Mouse (Mus musculus): ENCODE measurements around the gene Prpf6. TPM values are rescaled to one million over a fixed set of nuclear protein-coding genes. Genes with fewer than 3 reads are reported as not detected.

Gene Prpf6
- total and polyA plus RNA-seq, 3 experiments: 58.7 to 69.4 TPM; not detected in 1

DNA sequence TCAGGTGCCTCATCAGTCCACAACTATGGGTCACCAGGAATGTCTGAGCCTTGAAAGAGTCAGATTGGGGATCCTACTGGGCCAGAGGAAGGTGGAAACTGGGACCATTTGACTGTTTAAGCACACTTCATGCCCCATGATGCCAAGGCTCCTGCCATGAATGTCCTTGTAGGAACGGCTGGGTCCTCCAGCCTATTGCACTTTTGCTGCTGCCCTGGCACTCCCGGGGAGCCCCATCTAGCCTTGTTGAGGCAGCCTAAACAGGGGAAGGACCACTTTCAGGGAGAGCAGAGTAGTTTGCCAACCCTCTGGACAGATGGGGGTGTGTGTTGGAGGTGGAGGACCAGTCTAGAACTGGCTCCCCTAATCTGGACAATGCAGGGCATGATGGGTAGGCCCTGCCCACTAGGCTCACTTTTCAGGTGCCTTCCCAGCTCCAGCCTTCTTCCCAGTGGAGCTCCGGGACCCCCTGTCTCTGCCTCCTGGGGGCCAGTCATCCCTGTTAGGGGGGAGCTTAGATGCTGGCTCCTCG lies 7.2 kb upstream of the Prpf6 start, which contains the start of gene Uckl1:
TSS of gene Uckl1 (minus strand) at position 482 of the 532 bp plus-strand sequence.
- Histone ChIP-seq H3K9ac (ENCODE audit: control insufficient read depth, low read depth, low read length, poor library complexity, severe bottlenecking) (no peak within 1 kb of the TSS), H3K27me3 (ENCODE audit: control insufficient read depth in 1 of 2, insufficient read depth in 2 of 2, low read length in 2 of 2) (no peaks in the 10 kb centered on the region), H3K27ac (ENCODE audit: control insufficient read depth, low read depth, low read length) (no peak within 1 kb of the TSS), H3K4me1 (ENCODE audit: control insufficient read depth in 1 of 2, insufficient read depth in 2 of 2, low read length in 2 of 2) (peaks cover 0 to 3% of the 10 kb centered on the region in 2 experiments; a peak in 2 of 4 replicates), H3K9me3 (replicated peaks; ENCODE audit: insufficient read depth, low read length) (no peaks in the 10 kb centered on the region), H3K36me3 (ENCODE audit: control insufficient read depth in 1 of 2, insufficient read depth in 2 of 2, low read length in 2 of 2) (peaks cover 0 to 2% of the 10 kb centered on the region in 2 experiments; a peak in 3 of 4 replicates), H3K4me3 (ENCODE audit: control insufficient read depth in 1 of 2, insufficient read depth in 1 of 2, low read depth in 2 of 2, low read length in 2 of 2) (no peak within 1 kb of the TSS), H3K79me2 (ENCODE audit: control insufficient read depth, insufficient read depth, low read length, poor library complexity) (peaks cover 8% of the 10 kb centered on the region)
- no peak for DNase-seq (ENCODE audit: low read depth, low spot score)
- TF ChIP-seq UBTF (IDR thresholded peaks at IDR 0.05; ENCODE audit: borderline replicate concordance, insufficient read depth, low read depth, low read length) (no peak), RCOR1 (IDR thresholded peaks at IDR 0.05; ENCODE audit: low read depth, low read length) (no peak), MAZ (IDR thresholded peaks at IDR 0.05; ENCODE audit: low read depth, low read length) (no peak), POLR2A (IDR thresholded peaks at IDR 0.05; ENCODE audit: control insufficient read depth in 1 of 2, insufficient read depth in 1 of 2, low read depth in 1 of 2, low read length in 2 of 2, poor library complexity in 1 of 2) (no peak)

DNA sequence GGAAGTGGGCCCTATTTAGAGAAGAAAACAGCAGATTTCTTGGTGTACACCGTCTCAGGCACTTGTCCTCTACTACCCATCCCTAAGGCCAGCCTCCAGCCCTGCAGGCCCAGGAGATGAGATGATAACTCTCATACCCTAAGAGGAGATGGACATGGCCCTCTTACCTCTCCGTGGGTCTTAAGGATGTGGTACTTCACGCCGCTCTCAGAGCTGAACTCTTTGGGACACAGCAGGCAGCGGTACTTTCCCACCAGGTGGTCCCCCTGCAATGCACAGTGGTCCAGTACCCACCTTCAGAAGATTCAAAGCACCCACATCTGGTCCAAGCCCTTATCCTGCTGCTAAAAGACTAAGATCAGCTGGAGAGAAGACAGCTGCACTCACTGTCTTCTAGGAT lies 6.2 kb upstream of the Prpf6 start:
- peaks cover 0 to 2% of the 10 kb centered on the region in 2 experiments; a peak in 3 of 4 replicates for H3K36me3 ChIP-seq (ENCODE audit: control insufficient read depth in 1 of 2, insufficient read depth in 2 of 2, low read length in 2 of 2)
- TF ChIP-seq TAL1 (IDR thresholded peaks at IDR 0.05; ENCODE audit: low read length) (no peak), KAT2A (conservative IDR thresholded peaks at IDR 0.05; ENCODE audit: low read depth, low read length) (no peak), CHD2 (IDR thresholded peaks at IDR 0.05; ENCODE audit: low read length) (no peak), NRF1 (IDR thresholded peaks at IDR 0.05; ENCODE audit: insufficient read depth, low read depth, low read length, poor library complexity, severe bottlenecking) (no peak)

DNA sequence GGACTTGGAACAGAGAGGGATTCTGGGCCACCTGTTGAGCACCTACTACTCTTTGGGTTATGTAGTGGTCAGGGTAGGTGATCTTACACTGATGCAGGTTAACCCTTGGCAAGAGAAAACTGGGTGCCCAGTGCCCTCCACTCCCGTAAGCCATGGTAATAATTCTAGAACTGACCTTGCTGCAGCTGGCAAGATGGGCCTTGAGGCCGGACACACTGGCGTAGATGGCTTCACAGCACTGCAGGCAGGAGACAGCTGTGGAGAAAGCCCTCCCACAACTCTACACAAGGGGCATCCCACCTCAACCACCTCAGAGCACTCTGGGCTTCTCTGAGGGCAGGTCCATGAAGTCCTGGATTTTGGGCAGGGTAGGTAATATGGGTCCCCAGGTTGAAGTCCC lies 5.5 kb upstream of the Prpf6 start:
- Histone ChIP-seq H3K9me3 (replicated peaks; ENCODE audit: insufficient read depth, low read length) (no peaks in the 10 kb centered on the region), H3K27me3 (ENCODE audit: control insufficient read depth in 1 of 2, insufficient read depth in 2 of 2, low read length in 2 of 2) (no peaks in the 10 kb centered on the region), H3K27ac (ENCODE audit: control insufficient read depth, low read depth, low read length) (no peak overlapping the region), H3K4me1 (ENCODE audit: control insufficient read depth in 1 of 2, insufficient read depth in 2 of 2, low read length in 2 of 2) (peaks cover 2 to 3% of the 10 kb centered on the region in 2 experiments; a peak in 3 of 4 replicates), H3K36me3 (ENCODE audit: control insufficient read depth in 1 of 2, insufficient read depth in 2 of 2, low read length in 2 of 2) (peaks cover 0 to 4% of the 10 kb centered on the region in 2 experiments; a peak in 3 of 4 replicates), H3K9ac (ENCODE audit: control insufficient read depth, low read depth, low read length, poor library complexity, severe bottlenecking) (no peak overlapping the region), H3K4me3 (ENCODE audit: control insufficient read depth in 1 of 2, insufficient read depth in 1 of 2, low read depth in 2 of 2, low read length in 2 of 2) (no peak overlapping the region), H3K79me2 (ENCODE audit: control insufficient read depth, insufficient read depth, low read length, poor library complexity) (peaks cover 5% of the 10 kb centered on the region)
- DNase-seq (ENCODE audit: low read depth, low spot score): no peak
- TF ChIP-seq CTCF (IDR thresholded peaks at IDR 0.05 in 2 of 3, conservative IDR thresholded peaks at IDR 0.05 in 1 of 3; ENCODE audit: control insufficient read depth in 1 of 3, insufficient read depth in 1 of 3, low read depth in 2 of 3, low read length in 3 of 3, poor library complexity in 1 of 3, severe bottlenecking in 1 of 3): no peak
- TF ChIP-seq ZNF384 (IDR thresholded peaks at IDR 0.05; ENCODE audit: low read depth, low read length): no peak
- TF ChIP-seq POLR2A (IDR thresholded peaks at IDR 0.05; ENCODE audit: control insufficient read depth in 1 of 2, insufficient read depth in 1 of 2, low read depth in 1 of 2, low read length in 2 of 2, poor library complexity in 1 of 2): no peak
- TF ChIP-seq TBP (IDR thresholded peaks at IDR 0.05; ENCODE audit: low read depth, low read length): no peak
- no peak for TF ChIP-seq MYC (IDR thresholded peaks at IDR 0.05; ENCODE audit: low read depth, low read length)
- TF ChIP-seq TAL1 (IDR thresholded peaks at IDR 0.05; ENCODE audit: low read length): no peak
- no peak for TF ChIP-seq MAFK (IDR thresholded peaks at IDR 0.05; ENCODE audit: borderline replicate concordance, low read depth, low read length)
- no peak for TF ChIP-seq CHD2 (IDR thresholded peaks at IDR 0.05; ENCODE audit: low read length)
- TF ChIP-seq EP300 (IDR thresholded peaks at IDR 0.05; ENCODE audit: low read depth in 1 of 2, low read length in 2 of 2): no peak
- TF ChIP-seq RAD21 (IDR thresholded peaks at IDR 0.05; ENCODE audit: low read depth, low read length): no peak
- no peak for TF ChIP-seq SIN3A (IDR thresholded peaks at IDR 0.05; ENCODE audit: low read length)

More for the DNA sequence above, 6.2 kb upstream of the Prpf6 start:
- peaks cover 0 to 3% of the 10 kb centered on the region in 2 experiments; a peak in 2 of 4 replicates for H3K4me1 ChIP-seq (ENCODE audit: control insufficient read depth in 1 of 2, insufficient read depth in 2 of 2, low read length in 2 of 2)
- no peak for DNase-seq (ENCODE audit: low read depth, low spot score)
- H3K9me3 ChIP-seq (replicated peaks; ENCODE audit: insufficient read depth, low read length): no peaks in the 10 kb centered on the region
- H3K4me3 ChIP-seq (ENCODE audit: control insufficient read depth in 1 of 2, insufficient read depth in 1 of 2, low read depth in 2 of 2, low read length in 2 of 2): no peak overlapping the region
- H3K9ac ChIP-seq (ENCODE audit: control insufficient read depth, low read depth, low read length, poor library complexity, severe bottlenecking): no peak overlapping the region
- no peaks in the 10 kb centered on the region for H3K27me3 ChIP-seq (ENCODE audit: control insufficient read depth in 1 of 2, insufficient read depth in 2 of 2, low read length in 2 of 2)
- H3K79me2 ChIP-seq (ENCODE audit: control insufficient read depth, insufficient read depth, low read length, poor library complexity): peaks cover 8% of the 10 kb centered on the region
- no peak overlapping the region for H3K27ac ChIP-seq (ENCODE audit: control insufficient read depth, low read depth, low read length)
